8 mouse cellular contexts compared by ENCODE assay signal in genomic region chr12:112677943-112678554, GRCm38 (mm10). TPM values are rescaled to one million over a fixed set of nuclear protein-coding genes. Genes with fewer than 3 reads are reported as not detected.
DNase-seq lines count a peak whose midpoint lies in the region; ATAC-seq lines count a peak whose summit lies in the region.

No protein-coding gene starts in this region.

- DNase-seq in neural tube, embryonic 11.5 days (ENCODE audit: low spot score), result no peak
- no peak for DNase-seq in neural tube, embryonic 10.5 days (ENCODE audit: extremely low spot score, low spot score)
- DNase-seq in cerebellum, adult 9-11 months, result no peak
- no peak for DNase-seq in thymus, postnatal 36 days
- DNase-seq in spleen, postnatal 4 days (ENCODE audit: low spot score in 2 of 2), result no peak

- H3K9me3 ChIP-seq in neural tube, embryonic 11.5 days (ENCODE audit: control insufficient read depth, low read length), result no peaks in the 10 kb centered on the region
- H3K9me3 ChIP-seq in forebrain, embryonic 12.5 days, result no peaks in the 10 kb centered on the region
- H3K9me3 ChIP-seq in limb, embryonic 12.5 days, result no peaks in the 10 kb centered on the region
- H3K9me3 ChIP-seq in stomach, embryonic 14.5 days (ENCODE audit: control insufficient read depth, low read depth, low read length), result no peaks in the 10 kb centered on the region

- peak overlapping the region; percentile 6; the same call in 1 of the 2 replicates for H3K27ac ChIP-seq in neural tube, embryonic 11.5 days (ENCODE audit: low read depth, low read length)
- no peak overlapping the region for H3K27ac ChIP-seq in forebrain, embryonic 12.5 days
- H3K27ac ChIP-seq in limb, embryonic 12.5 days, result no peak overlapping the region
- H3K27ac ChIP-seq in stomach, embryonic 14.5 days (ENCODE audit: low read length), result peak overlapping the region; percentile 95

- 20% methylated on average over 19 of the region's 19 CpGs for WGBS in neural tube, embryonic 11.5 days
- WGBS in forebrain, embryonic 12.5 days, result 19% methylated on average over 19 of the region's 19 CpGs
- 23% methylated on average over 19 of the region's 19 CpGs for WGBS in limb, embryonic 12.5 days
- WGBS in stomach, embryonic 14.5 days, result 22% methylated on average over 19 of the region's 19 CpGs

- peaks cover 10% of the 10 kb centered on the region; the same call in 1 of the 2 replicates for H3K4me1 ChIP-seq in neural tube, embryonic 11.5 days (ENCODE audit: control insufficient read depth, insufficient read depth, low read length)
- peaks cover 41% of the 10 kb centered on the region for H3K4me1 ChIP-seq in forebrain, embryonic 12.5 days
- H3K4me1 ChIP-seq in limb, embryonic 12.5 days (replicated peaks), result peaks cover 30% of the 10 kb centered on the region
- H3K4me1 ChIP-seq in stomach, embryonic 14.5 days (ENCODE audit: control insufficient read depth, insufficient read depth, low read length), result peaks cover 31% of the 10 kb centered on the region

- H3K4me2 ChIP-seq in neural tube, embryonic 11.5 days (ENCODE audit: low read depth), result peak overlapping the region; percentile 82
- peak overlapping the region; percentile 94 for H3K4me2 ChIP-seq in forebrain, embryonic 12.5 days
- peak overlapping the region; percentile 92 for H3K4me2 ChIP-seq in limb, embryonic 12.5 days
- H3K4me2 ChIP-seq in stomach, embryonic 14.5 days (replicated peaks; ENCODE audit: low read depth, low read length), result peak overlapping the region; percentile 94

- H3K36me3 ChIP-seq in neural tube, embryonic 11.5 days (ENCODE audit: control insufficient read depth, insufficient read depth, low read length), result no peaks in the 10 kb centered on the region
- no peaks in the 10 kb centered on the region for H3K36me3 ChIP-seq in forebrain, embryonic 12.5 days (replicated peaks)
- H3K36me3 ChIP-seq in limb, embryonic 12.5 days, result no peaks in the 10 kb centered on the region
- no peaks in the 10 kb centered on the region; the same call in 1 of the 2 replicates for H3K36me3 ChIP-seq in stomach, embryonic 14.5 days (ENCODE audit: control insufficient read depth, insufficient read depth, low read length)

- peaks cover 22% of the 10 kb centered on the region for H3K27me3 ChIP-seq in neural tube, embryonic 11.5 days (ENCODE audit: control insufficient read depth, insufficient read depth, low read length)
- peaks cover 61% of the 10 kb centered on the region for H3K27me3 ChIP-seq in forebrain, embryonic 12.5 days
- peaks cover 60% of the 10 kb centered on the region for H3K27me3 ChIP-seq in limb, embryonic 12.5 days
- no peaks in the 10 kb centered on the region for H3K27me3 ChIP-seq in stomach, embryonic 14.5 days (ENCODE audit: control insufficient read depth, insufficient read depth, low read length)

- H3K9ac ChIP-seq in neural tube, embryonic 11.5 days (ENCODE audit: low read length), result peak overlapping the region; percentile 71
- peak overlapping the region; percentile 71 for H3K9ac ChIP-seq in forebrain, embryonic 12.5 days
- H3K9ac ChIP-seq in limb, embryonic 12.5 days (replicated peaks), result peak overlapping the region; percentile 69
- H3K9ac ChIP-seq in stomach, embryonic 14.5 days (replicated peaks; ENCODE audit: low read depth, low read length), result peak overlapping the region; percentile 52

- H3K4me3 ChIP-seq in neural tube, embryonic 11.5 days (ENCODE audit: low read depth, low read length), result peak overlapping the region; percentile 59
- H3K4me3 ChIP-seq in forebrain, embryonic 12.5 days (replicated peaks), result peak overlapping the region; percentile 68
- peak overlapping the region; percentile 74 for H3K4me3 ChIP-seq in limb, embryonic 12.5 days (replicated peaks)
- peak overlapping the region; percentile 71 for H3K4me3 ChIP-seq in stomach, embryonic 14.5 days (ENCODE audit: low read depth, low read length)

- ATAC-seq in neural tube, embryonic 11.5 days (ENCODE audit: insufficient read depth, low FRiP score, low TSS enrichment), result no peak
- no peak for ATAC-seq in forebrain, embryonic 12.5 days (ENCODE audit: low FRiP score)
- ATAC-seq in limb, embryonic 12.5 days (ENCODE audit: insufficient number of reproducible peaks, insufficient read depth, low FRiP score, low TSS enrichment, low read depth), result no peak
- ATAC-seq in stomach, embryonic 14.5 days (ENCODE audit: insufficient number of reproducible peaks, insufficient read depth, low FRiP score, low read depth), result no peak

RNA-seq across cellular contexts. Expression of gene Zbtb42, which starts 0.6 kb away (rescaled TPM):
- 4.4 and 6.7 TPM in 2 replicates for polyA plus RNA-seq in neural tube, embryonic 11.5 days (2014; fragmentation: Nextera tagmentation; extraction: Ambion mirVana)
- polyA plus RNA-seq in forebrain, embryonic 12.5 days (2016; fragmentation: Nextera tagmentation; extraction: Ambion mirVana), result 4.6 and 5.1 TPM in 2 replicates
- polyA plus RNA-seq in limb, embryonic 12.5 days (2016; fragmentation: Nextera tagmentation; extraction: Ambion mirVana), result 1.4 and 2.7 TPM in 2 replicates
- 10.9 and 14.2 TPM in 2 replicates for polyA plus RNA-seq in stomach, embryonic 14.5 days (2014; fragmentation: Nextera tagmentation; extraction: Ambion mirVana)

RNA-seq across cellular contexts. Expression of gene Akt1, which starts 3.4 kb away (rescaled TPM):
- polyA plus RNA-seq in neural tube, embryonic 11.5 days (2014; fragmentation: Nextera tagmentation; extraction: Ambion mirVana), result 124 and 126 TPM in 2 replicates
- 47.0 and 71.6 TPM in 2 replicates for polyA plus RNA-seq in forebrain, embryonic 12.5 days (2016; fragmentation: Nextera tagmentation; extraction: Ambion mirVana)
- polyA plus RNA-seq in limb, embryonic 12.5 days (2016; fragmentation: Nextera tagmentation; extraction: Ambion mirVana), result 67.0 and 156 TPM in 2 replicates
- 55.6 and 64.6 TPM in 2 replicates for polyA plus RNA-seq in stomach, embryonic 14.5 days (2014; fragmentation: Nextera tagmentation; extraction: Ambion mirVana)

RNA-seq across cellular contexts. Expression of gene Siva1, which starts 33.6 kb away (rescaled TPM):
- polyA plus RNA-seq in neural tube, embryonic 11.5 days (2014; fragmentation: Nextera tagmentation; extraction: Ambion mirVana), result 217 and 219 TPM in 2 replicates
- 151 and 173 TPM in 2 replicates for polyA plus RNA-seq in forebrain, embryonic 12.5 days (2016; fragmentation: Nextera tagmentation; extraction: Ambion mirVana)
- polyA plus RNA-seq in limb, embryonic 12.5 days (2016; fragmentation: Nextera tagmentation; extraction: Ambion mirVana), result 248 and 258 TPM in 2 replicates
- polyA plus RNA-seq in stomach, embryonic 14.5 days (2014; fragmentation: Nextera tagmentation; extraction: Ambion mirVana), result 250 and 274 TPM in 2 replicates

RNA-seq across cellular contexts. Expression of gene Cep170b, which starts 42.2 kb away (rescaled TPM):
- polyA plus RNA-seq in neural tube, embryonic 11.5 days (2014; fragmentation: Nextera tagmentation; extraction: Ambion mirVana), result 10.2 and 10.7 TPM in 2 replicates
- polyA plus RNA-seq in forebrain, embryonic 12.5 days (2016; fragmentation: Nextera tagmentation; extraction: Ambion mirVana), result 14.4 and 16.3 TPM in 2 replicates
- 17.8 and 18.8 TPM in 2 replicates for polyA plus RNA-seq in limb, embryonic 12.5 days (2016; fragmentation: Nextera tagmentation; extraction: Ambion mirVana)
- polyA plus RNA-seq in stomach, embryonic 14.5 days (2014; fragmentation: Nextera tagmentation; extraction: Ambion mirVana), result 15.8 and 16.2 TPM in 2 replicates

RNA-seq across cellular contexts. Expression of gene Adssl1, which starts 58.2 kb away (rescaled TPM):
- polyA plus RNA-seq in neural tube, embryonic 11.5 days (2014; fragmentation: Nextera tagmentation; extraction: Ambion mirVana), result 4.6 and 4.7 TPM in 2 replicates
- polyA plus RNA-seq in forebrain, embryonic 12.5 days (2016; fragmentation: Nextera tagmentation; extraction: Ambion mirVana), result 2.0 and 2.8 TPM in 2 replicates
- 9.2 and 10.0 TPM in 2 replicates for polyA plus RNA-seq in limb, embryonic 12.5 days (2016; fragmentation: Nextera tagmentation; extraction: Ambion mirVana)
- 2.8 and 3.1 TPM in 2 replicates for polyA plus RNA-seq in stomach, embryonic 14.5 days (2014; fragmentation: Nextera tagmentation; extraction: Ambion mirVana)

Comparison
In these comparisons a context has a peak if more than half of its experiments do, and no peak if none do; other contexts are left out.
1. H3K27ac ChIP-seq: peak in neural tube, embryonic 11.5 days (single experiment) and stomach, embryonic 14.5 days (single experiment); none in forebrain, embryonic 12.5 days (single experiment) and limb, embryonic 12.5 days (single experiment).
2. Peak in every context shown above with its lines, with median percentiles within 50 percentile points of each other: H3K4me2 ChIP-seq, H3K4me3 ChIP-seq and H3K9ac ChIP-seq.